ENCODE assay signal across 15 mouse cellular contexts in genomic region chr15:25904435-25905021, GRCm38 (mm10).
DNase-seq lines count a peak whose midpoint lies in the region; ATAC-seq and TF ChIP-seq lines count a peak whose summit lies in the region.
"Had no signal": no experiment of that assay in that cellular context is flagged by ENCODE, and none has a peak within 500 bp of the region (broad histone marks: within the 10 kb centered on the region; RNA-seq: fewer than 3 reads in every experiment).

No protein-coding gene starts in this region.

- no peak overlapping the region for H3K4me2 ChIP-seq in hindbrain, postnatal 0 days (ENCODE audit: low read depth, low read length)
- H3K4me2 ChIP-seq: embryonic facial prominence, embryonic 15.5 days; midbrain, embryonic 13.5 days; neural tube, embryonic 12.5 days had no signal

- H3K27ac ChIP-seq in hindbrain, postnatal 0 days, result no peak overlapping the region
- H3K27ac ChIP-seq: embryonic facial prominence, embryonic 15.5 days; layer of hippocampus, adult 2 months; midbrain, embryonic 13.5 days; neural tube, embryonic 12.5 days had no signal

- WGBS in hindbrain, postnatal 0 days, result 77% methylated on average over 14 of the region's 14 CpGs

- no peaks in the 10 kb centered on the region for H3K9me3 ChIP-seq in hindbrain, postnatal 0 days (ENCODE audit: low read length)
- H3K9me3 ChIP-seq: embryonic facial prominence, embryonic 15.5 days; midbrain, embryonic 13.5 days; neural tube, embryonic 12.5 days had no signal

- no peak overlapping the region for H3K9ac ChIP-seq in hindbrain, postnatal 0 days (replicated peaks; ENCODE audit: low read length)
- H3K9ac ChIP-seq: embryonic facial prominence, embryonic 15.5 days; midbrain, embryonic 13.5 days; neural tube, embryonic 12.5 days had no signal

- no peak overlapping the region for H3K4me3 ChIP-seq in hindbrain, postnatal 0 days (ENCODE audit: low read length)
- H3K4me3 ChIP-seq: embryonic facial prominence, embryonic 15.5 days; layer of hippocampus, adult 2 months; midbrain, embryonic 13.5 days; neural tube, embryonic 12.5 days had no signal

- TF ChIP-seq CTCF in hindbrain, postnatal 0 days (IDR thresholded peaks at IDR 0.05; ENCODE audit: low read depth), result no peak

- peak; percentile 53; the same call in 1 of the 2 replicates for ATAC-seq in cerebellum, adult (ENCODE audit: insufficient number of reproducible peaks, low FRiP score, low TSS enrichment)
- peak; percentile 36 for ATAC-seq in granulocyte monocyte progenitor cell, adult 5-6 weeks (replicated peaks; ENCODE audit: poor library complexity, severe bottlenecking)
- ATAC-seq in hindbrain, postnatal 0 days, result no peak
- ATAC-seq in CD4-positive, CD25-positive, alpha-beta regulatory T cell, adult 4 months, result no peak
- ATAC-seq: hindbrain, embryonic 16.5 days; lung, postnatal 0 days; midbrain, embryonic 13.5 days had no signal

- no peak for DNase-seq in cerebellum, adult 9-11 months
- DNase-seq in gastrocnemius, postnatal 25 days, result peak; percentile 48
- no peak for DNase-seq in gastrocnemius, postnatal 14 days
- peak; percentile 77 for DNase-seq in 416B (ENCODE audit: low read depth)
- no peak for DNase-seq in hindbrain, postnatal 0 days (ENCODE audit: low spot score)
- DNase-seq: adrenal gland, postnatal 25 days had no signal

- no peaks in the 10 kb centered on the region for H3K27me3 ChIP-seq in hindbrain, postnatal 0 days (ENCODE audit: insufficient read depth, low read length)
- H3K27me3 ChIP-seq: embryonic facial prominence, embryonic 15.5 days; midbrain, embryonic 13.5 days; neural tube, embryonic 12.5 days had no signal

- intact Hi-C loops in gastrocnemius, postnatal 14 days (cut with DNase I; ENCODE audit: low total_unique reads), result loop anchor here (5.0 kb wide), 1 partner anchor 48 kb away; no protein-coding TSS in a partner anchor

- H3K4me1 ChIP-seq in hindbrain, postnatal 0 days (ENCODE audit: insufficient read depth, low read length), result no peaks in the 10 kb centered on the region
- H3K4me1 ChIP-seq: embryonic facial prominence, embryonic 15.5 days; midbrain, embryonic 13.5 days; neural tube, embryonic 12.5 days had no signal

- H3K36me3 ChIP-seq in hindbrain, postnatal 0 days (ENCODE audit: insufficient read depth, low read length), result no peaks in the 10 kb centered on the region
- H3K36me3 ChIP-seq: embryonic facial prominence, embryonic 15.5 days; midbrain, embryonic 13.5 days; neural tube, embryonic 12.5 days had no signal

Comparison
In these comparisons a context has a peak if more than half of its experiments do, and no peak if none do; other contexts are left out.
1. DNase-seq: peak in gastrocnemius, postnatal 25 days (single experiment) and 416B (single experiment); none in cerebellum, adult 9-11 months (single experiment), gastrocnemius, postnatal 14 days (single experiment) and hindbrain, postnatal 0 days (single experiment).
2. ATAC-seq: peak in cerebellum, adult (single experiment) and granulocyte monocyte progenitor cell, adult 5-6 weeks (single experiment); none in hindbrain, postnatal 0 days (single experiment) and CD4-positive, CD25-positive, alpha-beta regulatory T cell, adult 4 months (single experiment).